Mouse (Mus musculus): ENCODE measurements at regions not wholly inside any gene's neighbourhood (a gene's known extent, or its start where the extent isn't known, plus 50 kb on each side); places are given as distances from the start of the nearest gene placed in this dataset.
"Not testable (repeated sequence)": the region's sequence is repeated elsewhere in the genome, so short reads cannot be mapped to it uniquely, and the experiment has no call there.

DNA sequence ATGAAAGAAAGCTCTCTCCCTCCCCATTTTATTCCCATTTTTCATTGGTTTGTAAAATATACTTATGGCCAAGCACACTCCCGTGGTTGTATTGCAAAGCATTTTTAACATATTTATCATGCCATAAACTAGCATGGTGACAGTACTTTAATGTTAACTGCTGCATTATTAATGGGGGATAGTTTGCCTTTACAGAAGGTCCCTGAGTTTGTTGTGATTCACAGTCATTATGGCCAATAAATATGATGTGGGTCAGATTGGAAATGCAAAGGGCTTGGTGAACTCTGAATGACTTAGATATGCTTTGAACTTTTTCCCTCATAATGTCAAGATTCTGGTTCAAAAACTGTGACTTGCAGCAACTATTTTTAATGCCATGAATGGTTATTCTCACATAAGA is 157.1 kb downstream of the Fam174a start:
- Histone ChIP-seq H3K4me3 (no peak overlapping the region), H3K27ac (replicated peaks) (no peak overlapping the region), H3K9me3 (no peaks in the 10 kb centered on the region), H3K4me1 (replicated peaks) (no peaks in the 10 kb centered on the region), H3K27me3 (no peaks in the 10 kb centered on the region), H3K9ac (no peak overlapping the region), H3K4me2 (no peak overlapping the region), H3K36me3 (no peaks in the 10 kb centered on the region)
- WGBS: 76% methylated on average over 1 of the region's 1 CpGs
- no peak for ATAC-seq (ENCODE audit: low FRiP score, low read depth)

DNA sequence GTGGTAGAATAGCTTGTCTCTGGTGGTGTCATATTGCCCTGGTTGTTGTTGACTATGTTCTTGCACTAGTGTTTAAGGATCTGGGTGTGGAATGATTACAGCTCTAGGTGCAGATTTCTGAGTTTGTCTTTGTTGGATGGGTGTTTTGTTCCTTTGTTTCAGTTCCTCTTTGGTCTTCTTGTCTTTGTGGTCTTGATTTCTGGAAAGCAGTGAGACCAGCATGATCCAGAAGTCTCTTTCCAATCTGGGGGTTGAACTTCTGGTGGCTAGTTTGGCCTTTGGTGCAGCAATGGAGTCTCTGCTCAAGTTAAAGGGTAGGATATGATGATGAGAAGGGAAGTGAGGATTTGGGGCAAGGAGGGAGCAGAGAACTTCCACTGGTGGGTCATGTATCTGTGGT is 174.4 kb downstream of the St8sia4 start:
- Histone ChIP-seq H3K27ac (replicated peaks) (no peak overlapping the region), H3K9ac (no peak overlapping the region), H3K4me3 (no peak overlapping the region), H3K4me2 (no peak overlapping the region), H3K27me3 (no peaks in the 10 kb centered on the region), H3K9me3 (no peaks in the 10 kb centered on the region), H3K4me1 (replicated peaks) (no peaks in the 10 kb centered on the region), H3K36me3 (no peaks in the 10 kb centered on the region)
- ATAC-seq (ENCODE audit: low FRiP score, low read depth): no peak

DNA sequence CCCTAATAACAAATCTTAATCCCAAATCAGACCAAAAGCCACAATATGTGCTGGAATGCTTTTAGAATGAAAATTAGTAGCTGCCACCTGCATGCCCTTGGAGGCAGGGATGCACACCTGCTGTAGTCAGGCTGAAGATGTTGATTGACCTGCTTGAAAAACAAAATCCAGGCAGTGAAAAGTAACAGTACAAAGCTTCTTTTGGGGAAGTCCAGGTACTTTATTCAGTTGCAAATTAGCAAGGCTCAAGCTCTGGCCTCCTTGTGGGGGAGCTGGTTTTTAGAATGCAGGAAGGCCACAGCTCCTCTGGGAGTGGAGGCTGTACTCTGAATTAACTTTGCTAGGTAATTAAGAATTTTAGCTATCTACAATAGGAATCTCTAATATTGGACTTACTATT is 166.7 kb downstream of the St8sia4 start:
- not testable (repeated sequence) for H3K27ac ChIP-seq (replicated peaks); H3K9me3 ChIP-seq; H3K4me3 ChIP-seq; ATAC-seq (ENCODE audit: low FRiP score, low read depth); H3K4me1 ChIP-seq (replicated peaks); H3K36me3 ChIP-seq; H3K4me2 ChIP-seq; H3K27me3 ChIP-seq; H3K9ac ChIP-seq

DNA sequence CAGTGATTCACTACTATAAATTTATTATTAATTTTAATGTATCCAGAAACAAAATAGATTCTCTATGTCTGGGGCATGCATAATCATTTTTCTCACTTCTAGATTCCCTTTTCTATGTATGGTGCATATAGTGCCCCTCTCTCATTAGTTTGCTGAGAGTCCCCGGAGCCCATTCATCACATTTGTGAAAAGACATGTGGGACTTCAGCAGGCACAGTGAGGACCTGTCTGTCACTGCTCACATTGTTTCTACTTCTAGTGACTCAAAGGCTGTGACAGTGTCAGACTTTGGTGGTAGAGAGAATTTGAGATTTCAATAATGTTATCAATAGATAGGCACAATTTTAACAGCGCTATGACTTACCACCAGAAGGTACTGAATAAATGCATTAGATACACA is 158.7 kb downstream of the St8sia4 start:
- Histone ChIP-seq H3K4me3 (no peak overlapping the region), H3K4me1 (replicated peaks) (no peaks in the 10 kb centered on the region), H3K4me2 (no peak overlapping the region), H3K27me3 (no peaks in the 10 kb centered on the region), H3K9me3 (no peaks in the 10 kb centered on the region), H3K36me3 (no peaks in the 10 kb centered on the region), H3K9ac (no peak overlapping the region), H3K27ac (replicated peaks) (no peak overlapping the region)
- WGBS: 67% methylated on average over 2 of the region's 2 CpGs
- ATAC-seq (ENCODE audit: low FRiP score, low read depth): no peak

DNA sequence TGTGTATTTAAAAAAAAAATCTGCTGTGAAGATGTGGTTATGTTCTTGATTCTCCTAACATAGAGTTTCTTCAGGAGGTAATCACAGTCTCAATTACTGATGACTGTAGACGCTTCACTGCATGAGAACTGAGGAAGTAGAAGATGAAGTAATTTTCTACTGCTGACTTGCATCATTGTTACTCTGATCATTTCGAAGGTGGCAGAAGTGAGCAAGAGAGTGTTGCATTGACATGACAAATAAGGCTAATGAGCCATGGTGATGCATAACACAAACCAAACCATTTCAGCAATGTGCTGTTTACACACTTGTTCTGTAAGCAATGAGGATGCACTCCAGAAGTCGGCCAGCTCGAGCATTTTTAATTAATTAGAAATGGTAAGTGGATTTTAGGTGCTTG is 138.6 kb downstream of the St8sia4 start:
- no peak overlapping the region for H3K27ac ChIP-seq (replicated peaks)
- no peak overlapping the region for H3K4me3 ChIP-seq
- no peaks in the 10 kb centered on the region for H3K4me1 ChIP-seq (replicated peaks)
- H3K9me3 ChIP-seq: no peaks in the 10 kb centered on the region
- no peaks in the 10 kb centered on the region for H3K27me3 ChIP-seq
- H3K4me2 ChIP-seq: no peak overlapping the region
- no peaks in the 10 kb centered on the region for H3K36me3 ChIP-seq
- WGBS: 42% methylated on average over 4 of the region's 4 CpGs
- H3K9ac ChIP-seq: no peak overlapping the region
- ATAC-seq (ENCODE audit: low FRiP score, low read depth): no peak

DNA sequence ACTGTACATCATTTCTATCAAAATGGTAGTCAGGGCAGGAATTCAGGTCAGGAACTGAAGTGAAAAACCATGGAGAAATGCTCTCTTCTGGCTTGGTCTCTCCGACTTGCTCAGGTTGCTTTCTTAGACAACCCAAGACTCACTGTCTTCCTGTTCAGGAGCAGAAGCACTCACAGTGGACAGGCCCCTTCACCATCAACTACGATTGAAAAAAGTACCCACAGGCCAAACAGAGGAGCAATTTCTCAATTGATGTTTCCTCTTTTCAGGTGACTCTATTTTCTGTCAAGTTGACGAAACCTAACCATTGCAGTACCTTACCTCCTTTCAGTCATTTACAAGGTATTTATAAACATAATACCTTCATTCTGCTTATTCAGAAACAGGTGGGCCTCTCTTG is 136.4 kb downstream of the St8sia4 start:
- Histone ChIP-seq H3K9me3 (no peaks in the 10 kb centered on the region), H3K9ac (no peak overlapping the region), H3K4me2 (no peak overlapping the region), H3K27me3 (no peaks in the 10 kb centered on the region), H3K4me1 (replicated peaks) (no peaks in the 10 kb centered on the region), H3K4me3 (no peak overlapping the region), H3K36me3 (no peaks in the 10 kb centered on the region), H3K27ac (replicated peaks) (no peak overlapping the region)
- ATAC-seq (ENCODE audit: low FRiP score, low read depth): no peak
- WGBS: 87% methylated on average over 3 of the region's 3 CpGs

All from hindbrain, embryonic 15.5 days (tissue).